ENCODE assay signal across 14 mouse cellular contexts in the genomic region with DNA sequence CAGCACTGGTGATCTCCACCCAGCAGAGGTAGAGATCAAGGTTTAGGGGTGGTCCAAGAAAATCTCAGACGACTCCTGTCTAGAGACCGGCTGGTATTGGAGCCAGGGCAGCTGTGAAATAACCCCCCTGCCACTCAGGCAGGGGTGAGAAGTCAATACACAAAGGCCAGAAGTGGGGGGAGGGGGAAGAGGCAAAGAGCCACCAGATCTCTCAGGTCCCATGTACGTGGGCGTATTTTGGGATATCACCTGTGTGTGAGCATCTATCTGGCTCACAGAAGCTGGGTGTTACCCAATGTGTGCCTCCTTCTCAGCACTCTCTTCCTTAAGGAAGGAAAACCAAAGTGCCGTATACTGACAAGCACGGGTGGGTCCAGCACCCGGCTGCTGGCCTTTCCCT. TPM values are rescaled to one million over a fixed set of nuclear protein-coding genes. Genes with fewer than 3 reads are reported as not detected.
"Had no signal": no experiment of that assay in that cellular context is flagged by ENCODE, and none has a peak within 500 bp of the region (broad histone marks: within the 10 kb centered on the region; RNA-seq: fewer than 3 reads in every experiment).

No protein-coding gene starts in this region.

- H3K27ac ChIP-seq: limb, embryonic 12.5 days; liver, embryonic 13.5 days; lung, embryonic 15.5 days; macrophage; midbrain, embryonic 13.5 days; stomach, embryonic 15.5 days had no signal

- H3K36me3 ChIP-seq: limb, embryonic 12.5 days; liver, embryonic 13.5 days; lung, embryonic 15.5 days; stomach, embryonic 15.5 days had no signal

- H3K4me3 ChIP-seq: limb, embryonic 12.5 days; liver, embryonic 13.5 days; lung, embryonic 15.5 days; megakaryocyte, embryonic 14.5 days; midbrain, embryonic 13.5 days; stomach, embryonic 15.5 days had no signal

- DNase-seq: kidney, adult 11 months; kidney, postnatal 14 days; liver; liver, embryonic 13.5 days; liver, postnatal 0 days; lung, postnatal 14 days; thymus, postnatal 14 days had no signal

RNA-seq across cellular contexts. Expression of gene Panx2, which starts 3.5 kb away (rescaled TPM):
- polyA plus RNA-seq: liver, embryonic 13.5 days; liver, postnatal 0 days; macrophage; spleen, adult 2 months had no signal
